Mouse (Mus musculus) layer of hippocampus, adult 2 months (tissue): Measurements from ENCODE around the gene Anapc16. TPM values are rescaled to one million over a fixed set of nuclear protein-coding genes. Genes with fewer than 3 reads are reported as not detected.
A peak's percentile ranks its signal among the peaks of the same experiment; 100 is the strongest.

Experiments used
- DNase-seq, 2 experiments: peaks; one replicate each; pipeline ENCODE4 v3.0.0; 2022; ENCODE audit warnings: low spot score in 2 of 2
- H3K27ac ChIP-seq: fragments of 200-600 bp; 2 replicates; pipeline ENCODE4 v1.8.1; 2022
- H3K4me3 ChIP-seq: fragments of 200-600 bp; 2 replicates; pipeline ENCODE4 v1.8.1; 2022; ENCODE audit warnings: mild to moderate bottlenecking
- CTCF ChIP-seq: fragments of 200-600 bp; conservative IDR thresholded peaks from 2 replicates; pipeline ENCODE4 v1.8.1; 2022; ENCODE audit warnings: antibody characterized with exemption, mild to moderate bottlenecking, moderate library complexity
- long read RNA-seq, 2 experiments: library from polyadenylated mRNA; stranded (forward); transcript quantifications; one replicate each; pipeline ENCODE4 v2.0.0; 2021; ENCODE audit warnings: borderline mapping rate in 2 of 2
- total RNA-seq, 2 experiments: library from RNA; stranded (reverse); gene quantifications; 2 replicates each; pipeline ENCODE4 v1.2.3; 2021

The Anapc16 gene
- 10 to 100 TPM; 64.8 to 71.4 TPM for total RNA-seq
- long read RNA-seq, experiment 1, transcript Anapc16-204 (4 exons, 1,852 nt), result major isoform, 27 of 43 reads
- long read RNA-seq, experiment 1, transcript Anapc16-205 (3 exons, 566 nt), result minor isoform, 7 of 43 reads
- long read RNA-seq, experiment 1, partial matches to known transcripts, result 0 of 43 reads
- long read RNA-seq, experiment 1, other reads (novel, unspliced or antisense), result 6 of 43 reads
- long read RNA-seq, experiment 2, transcript Anapc16-204 (4 exons, 1,852 nt), result major isoform, 53 of 65 reads
- long read RNA-seq, experiment 2, partial matches to known transcripts, result 0 of 65 reads
- long read RNA-seq, experiment 2, other reads (novel, unspliced or antisense), result 9 of 65 reads

DNA sequence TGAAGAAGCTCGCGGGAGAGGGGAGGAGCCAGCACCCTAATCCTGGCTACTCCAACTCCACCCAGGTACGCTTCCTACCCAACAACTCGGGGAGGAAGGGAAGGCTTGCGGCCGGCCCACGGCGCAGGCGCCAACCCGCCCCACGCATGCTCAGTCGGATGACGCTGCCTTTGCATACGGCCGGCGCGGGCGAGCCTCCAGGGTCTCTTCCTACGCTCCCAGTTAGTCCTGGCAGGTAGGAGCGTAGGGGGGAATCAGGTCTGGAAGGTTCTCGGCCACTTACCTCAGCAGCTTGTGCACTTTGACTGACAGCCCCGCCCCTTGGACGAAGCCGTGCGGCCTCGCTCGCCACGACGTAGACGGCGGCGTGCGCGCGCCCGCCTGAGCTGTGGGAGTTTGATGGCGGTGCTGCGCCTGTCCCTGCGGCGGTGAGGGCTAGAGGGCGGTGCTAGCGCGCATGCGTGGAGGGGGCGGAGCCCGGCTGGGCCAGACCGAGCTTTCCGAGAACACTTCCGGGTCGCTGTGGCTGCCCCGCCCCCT is at the start of gene Anapc16, which contains the start of gene Ascc1:
Anapc16 (minus strand) TSS at position 463 of the 540 bp plus-strand sequence.
Ascc1 (plus strand) TSS at position 133 of the 540 bp plus-strand sequence.
- TF ChIP-seq CTCF, result no peak
- peak within 1 kb of the TSS; percentile 100 for H3K27ac ChIP-seq
- peak within 1 kb of the TSS; percentile 92 for H3K4me3 ChIP-seq
- DNase-seq, result peak; percentile 96 to 97

DNA sequence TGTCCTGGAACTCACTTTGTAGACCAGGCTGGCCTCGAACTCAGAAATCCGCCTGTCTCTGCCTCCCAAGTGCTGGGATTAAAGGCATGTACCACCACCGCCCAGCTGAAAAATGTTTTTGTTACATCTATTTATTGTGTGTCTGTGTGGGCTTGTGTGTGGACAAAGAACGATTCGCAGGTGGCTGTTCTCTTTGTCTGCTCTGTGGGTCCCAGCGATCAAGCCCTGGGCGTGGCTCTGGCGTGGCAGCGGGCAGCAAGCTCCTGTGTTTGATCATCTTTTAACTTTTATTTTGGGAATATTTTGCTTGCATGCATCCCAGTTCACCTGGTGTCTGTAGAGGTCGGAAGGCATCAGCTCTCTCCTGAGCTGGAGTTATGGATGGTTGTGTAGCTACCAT is 47.6 kb upstream of the Anapc16 start:
- no peak for TF ChIP-seq CTCF
- no peak for DNase-seq
- Histone ChIP-seq H3K4me3 (no peak overlapping the region), H3K27ac (no peak overlapping the region)

DNA sequence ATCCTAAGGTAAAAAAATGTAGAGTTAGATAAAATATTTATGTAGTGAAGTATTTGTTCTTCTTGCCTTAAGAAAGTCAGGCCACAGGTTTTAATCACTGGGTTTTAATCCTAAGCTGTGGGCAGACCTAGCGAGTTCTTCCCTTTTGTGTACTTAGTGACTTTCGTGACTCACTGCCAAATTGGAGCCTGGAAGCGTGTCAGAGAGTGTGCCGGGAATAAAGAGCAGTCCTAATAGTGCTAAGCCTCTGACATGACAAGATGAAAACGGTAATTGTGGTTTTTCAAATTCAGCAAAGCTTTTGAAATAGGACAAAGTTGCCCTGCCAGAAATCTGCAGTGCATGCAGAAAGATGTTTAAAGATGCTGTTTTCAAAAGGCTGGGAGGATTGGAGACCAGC is 43.8 kb upstream of the Anapc16 start:
- peak; percentile 27 to 54 for DNase-seq
- no peak overlapping the region for H3K27ac ChIP-seq
- TF ChIP-seq CTCF, result no peak
- no peak overlapping the region for H3K4me3 ChIP-seq

DNA sequence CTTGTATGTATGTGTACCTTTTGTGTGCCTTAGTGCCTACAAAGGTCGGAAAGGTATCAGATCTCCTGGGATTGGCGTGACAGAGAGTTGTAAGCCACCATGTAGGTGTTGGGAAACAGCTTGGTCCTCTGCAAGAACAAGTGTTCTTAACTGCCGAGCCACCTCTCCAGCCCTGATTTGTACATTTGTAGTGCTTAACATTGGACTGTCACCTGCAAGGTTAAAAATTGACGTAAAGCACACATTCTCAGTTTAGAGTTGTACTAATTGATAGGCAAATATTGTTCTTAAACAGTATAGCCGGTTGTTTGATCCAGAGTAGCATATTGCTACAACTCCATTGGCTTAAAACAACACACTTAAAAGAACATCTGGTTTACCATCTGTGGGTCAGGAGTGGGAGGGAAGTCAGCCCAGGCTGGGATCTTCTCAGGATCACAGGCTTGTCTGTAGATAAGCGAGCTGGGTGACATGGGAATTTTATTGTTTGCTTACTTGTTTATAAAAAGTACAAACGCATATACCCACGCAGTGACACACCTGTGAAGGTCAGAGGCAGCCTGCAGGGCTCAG is 39.5 kb upstream of the Anapc16 start:
- H3K27ac ChIP-seq, result no peak overlapping the region
- H3K4me3 ChIP-seq, result no peak overlapping the region
- TF ChIP-seq CTCF, result no peak
- no peak for DNase-seq

DNA sequence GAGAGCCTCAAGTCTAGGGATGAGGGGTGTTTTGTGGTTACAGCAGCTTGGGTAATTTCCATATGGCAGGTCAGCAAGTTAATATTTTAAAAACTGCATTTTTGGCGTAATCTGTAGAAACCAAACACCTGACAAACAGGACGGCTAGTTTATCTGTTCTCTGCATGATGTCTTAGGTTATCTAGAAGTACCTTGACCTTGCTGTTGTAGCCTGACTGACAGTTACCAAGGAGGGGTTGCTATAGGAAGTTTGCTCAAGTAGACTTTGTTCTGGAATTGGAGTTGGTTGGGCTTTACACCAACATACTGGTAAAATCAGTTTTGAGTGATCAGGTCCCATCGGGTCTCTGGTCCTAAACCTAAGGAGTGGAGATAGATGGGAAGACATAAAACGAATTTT is 32.8 kb upstream of the Anapc16 start:
- H3K4me3 ChIP-seq, result no peak overlapping the region
- DNase-seq, result no peak
- H3K27ac ChIP-seq, result no peak overlapping the region
- TF ChIP-seq CTCF, result no peak

DNA sequence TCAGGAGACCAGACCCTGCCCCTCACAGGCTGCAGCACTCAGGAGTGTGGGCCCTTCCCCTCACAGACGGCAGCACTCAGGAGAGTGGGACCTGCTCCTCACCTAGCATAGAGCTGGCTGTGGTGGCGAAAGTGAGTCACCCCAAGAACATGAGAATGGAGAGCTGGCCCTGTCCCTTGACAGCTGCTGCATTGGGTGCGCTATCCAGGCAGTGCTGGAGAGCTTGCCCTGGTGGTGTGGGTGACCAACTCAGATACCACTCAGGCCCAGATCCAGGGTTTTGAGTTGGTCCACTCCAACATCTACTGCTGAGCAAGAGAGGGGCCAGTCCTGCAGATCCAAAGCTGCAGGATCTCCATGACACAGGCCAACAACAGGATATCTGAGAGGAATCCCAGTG is 31.7 kb upstream of the Anapc16 start:
- TF ChIP-seq CTCF, result no peak

DNA sequence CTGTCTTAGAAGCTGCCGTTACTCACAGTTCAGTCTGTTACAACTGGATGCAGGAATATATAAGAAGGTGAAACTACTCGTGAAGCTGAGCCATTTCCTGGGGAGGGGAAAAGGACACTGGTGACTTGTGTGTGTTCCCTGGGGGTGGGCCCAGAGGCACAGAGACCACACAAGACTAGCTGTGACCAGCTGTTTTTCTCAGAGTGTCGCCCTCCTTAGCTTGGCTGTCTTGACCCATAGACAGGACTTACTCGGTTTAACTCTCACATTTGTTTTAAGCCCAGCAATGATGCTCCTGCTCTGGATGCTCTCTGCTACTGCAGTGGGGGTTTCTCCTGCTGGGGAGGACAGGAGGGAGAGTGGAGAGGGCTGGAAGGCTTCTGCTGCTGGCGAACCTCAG is 30.1 kb upstream of the Anapc16 start:
- H3K27ac ChIP-seq, result no peak overlapping the region; the same call in 1 of the 2 replicates
- no peak overlapping the region for H3K4me3 ChIP-seq
- TF ChIP-seq CTCF, result no peak
- DNase-seq, result no peak

More for the DNA sequence above, 31.7 kb upstream of the Anapc16 start:
- Histone ChIP-seq H3K27ac (no peak overlapping the region), H3K4me3 (no peak overlapping the region)
- DNase-seq, result no peak

DNA sequence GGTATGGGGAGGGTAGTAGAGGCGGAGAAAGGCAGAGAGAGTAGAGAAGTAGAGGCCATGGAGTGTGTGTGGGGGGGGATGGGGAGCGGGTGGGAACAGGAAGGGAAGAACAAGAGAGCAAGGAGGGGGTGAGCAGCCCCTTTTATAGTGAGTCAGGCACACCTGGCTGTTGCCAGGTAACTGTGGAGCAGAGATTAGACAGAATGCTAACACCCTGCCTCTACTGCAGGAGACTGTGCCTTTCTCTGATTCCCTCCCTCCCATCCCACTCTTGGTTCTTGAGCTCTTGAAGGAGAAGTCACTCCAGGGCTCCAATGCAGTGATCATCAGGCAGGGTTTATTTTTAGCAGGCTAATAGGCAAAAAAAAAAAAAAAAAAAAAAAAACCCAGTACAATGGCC is 29.7 kb upstream of the Anapc16 start:
- Histone ChIP-seq H3K27ac (no peak overlapping the region; the same call in 1 of the 2 replicates), H3K4me3 (no peak overlapping the region)
- no peak for TF ChIP-seq CTCF
- DNase-seq, result no peak

DNA sequence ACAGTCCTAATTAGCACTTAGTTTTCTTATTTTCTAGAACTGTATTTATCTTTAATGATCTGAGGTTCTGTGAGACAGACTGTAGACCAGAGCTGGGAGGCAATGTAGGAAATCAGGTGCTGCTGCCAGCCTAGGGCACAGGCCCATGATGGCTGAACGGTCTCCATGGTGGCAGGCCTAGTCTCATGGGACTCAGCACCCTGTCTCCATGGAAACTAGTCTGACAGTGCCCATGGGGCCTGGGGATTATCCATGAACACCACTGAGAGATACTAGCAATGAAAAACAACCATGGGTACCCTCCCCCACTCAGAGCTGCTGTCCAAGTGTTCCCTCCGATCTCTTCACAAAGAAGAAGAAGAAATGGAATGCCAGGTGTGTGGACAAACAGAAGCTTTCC is 29.1 kb upstream of the Anapc16 start:
- TF ChIP-seq CTCF, result no peak
- no peak for DNase-seq
- 0 out of 2 replicates have a peak overlapping the region, but pooled peaks have one; percentile 4 for H3K27ac ChIP-seq

DNA sequence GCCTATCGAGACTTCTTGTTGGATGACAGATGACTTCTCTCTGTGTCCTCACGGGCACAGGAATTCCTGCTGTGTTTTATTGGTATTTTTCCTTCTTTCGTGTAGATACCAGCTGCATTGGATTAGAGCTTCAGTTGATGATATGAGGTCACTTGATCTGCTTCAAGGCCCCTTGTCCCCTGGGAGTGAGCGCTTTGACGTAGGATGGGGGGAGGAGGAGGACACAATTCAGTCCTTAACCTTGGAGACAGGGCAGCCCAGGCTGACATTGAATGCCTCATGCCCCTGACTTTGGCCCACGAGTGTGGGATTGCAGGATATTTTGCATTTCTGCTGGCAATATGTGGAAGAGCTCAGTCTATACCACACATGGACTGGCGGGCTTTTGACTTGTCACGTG is 28.6 kb upstream of the Anapc16 start:
- TF ChIP-seq CTCF, result no peak
- Histone ChIP-seq H3K27ac (no peak overlapping the region), H3K4me3 (no peak overlapping the region)
- no peak for DNase-seq

More for the DNA sequence above, 29.1 kb upstream of the Anapc16 start:
- H3K4me3 ChIP-seq, result no peak overlapping the region

DNA sequence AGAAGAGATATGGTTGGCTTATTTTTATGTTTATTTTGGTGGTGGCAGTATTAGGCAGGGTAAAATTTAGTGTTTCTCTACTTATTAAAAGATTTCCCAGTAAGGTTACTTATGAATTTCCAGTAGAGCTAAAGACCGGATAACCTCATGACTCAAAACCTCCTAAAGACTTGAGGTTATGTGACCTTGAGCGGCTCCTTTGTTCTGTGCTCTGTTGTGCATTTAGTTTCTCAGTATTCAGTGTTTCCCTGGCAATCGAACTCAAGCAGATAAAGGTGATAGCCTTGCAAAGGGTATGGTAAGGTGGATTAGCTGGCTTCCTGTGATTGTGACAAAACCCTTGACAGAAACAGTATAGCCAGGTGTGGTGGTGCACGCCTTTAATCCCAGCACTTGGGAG is 26.5 kb upstream of the Anapc16 start:
- no peak overlapping the region for H3K27ac ChIP-seq
- TF ChIP-seq CTCF, result no peak
- H3K4me3 ChIP-seq, result no peak overlapping the region
- no peak for DNase-seq

DNA sequence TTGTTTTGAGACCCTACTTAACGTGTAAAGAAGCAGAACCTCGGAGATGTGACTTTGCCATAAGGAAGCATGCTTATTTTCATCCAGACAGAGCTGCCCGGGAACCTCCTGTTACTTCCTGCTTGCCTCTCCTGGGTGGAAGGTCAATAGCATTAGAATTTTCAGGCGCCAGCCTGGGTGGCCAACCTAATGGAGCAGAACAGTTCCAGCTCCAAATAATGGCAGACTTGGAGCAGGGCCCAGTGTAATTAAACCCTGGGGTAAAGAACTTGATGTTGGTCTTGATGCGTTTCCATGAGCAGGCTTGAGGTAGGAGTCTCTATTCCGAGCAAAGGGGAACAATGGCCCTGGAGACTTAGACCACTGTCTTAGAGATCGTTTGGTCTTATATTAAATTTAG is 26.0 kb upstream of the Anapc16 start:
- Histone ChIP-seq H3K27ac (no peak overlapping the region; the same call in 1 of the 2 replicates), H3K4me3 (no peak overlapping the region)
- TF ChIP-seq CTCF, result no peak
- DNase-seq, result no peak

DNA sequence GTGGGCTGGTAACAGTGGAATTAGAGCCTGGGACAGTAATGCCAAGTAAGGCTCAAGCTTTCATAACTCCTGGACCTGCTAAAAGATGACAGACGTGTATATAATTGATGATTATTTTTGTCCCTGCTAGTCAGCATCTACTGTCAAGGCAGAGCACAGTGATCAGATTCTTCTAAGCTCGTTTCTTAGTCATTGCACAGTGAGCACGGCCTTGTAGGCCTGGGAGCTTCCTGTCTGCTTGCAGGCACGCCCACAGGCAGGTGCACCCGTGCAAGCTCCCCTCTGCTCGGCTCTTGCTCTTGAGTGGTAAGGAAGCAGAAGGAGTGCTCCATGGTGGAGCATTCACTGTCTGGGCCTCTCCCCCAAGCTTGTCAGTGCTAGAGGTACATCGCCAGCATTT is 25.2 kb upstream of the Anapc16 start:
- no peak for TF ChIP-seq CTCF
- peak overlapping the region; percentile 69 for H3K27ac ChIP-seq
- DNase-seq, result no peak
- no peak overlapping the region for H3K4me3 ChIP-seq
